Mouse (Mus musculus): Measurements from ENCODE around the gene Fkbp15.

DNA sequence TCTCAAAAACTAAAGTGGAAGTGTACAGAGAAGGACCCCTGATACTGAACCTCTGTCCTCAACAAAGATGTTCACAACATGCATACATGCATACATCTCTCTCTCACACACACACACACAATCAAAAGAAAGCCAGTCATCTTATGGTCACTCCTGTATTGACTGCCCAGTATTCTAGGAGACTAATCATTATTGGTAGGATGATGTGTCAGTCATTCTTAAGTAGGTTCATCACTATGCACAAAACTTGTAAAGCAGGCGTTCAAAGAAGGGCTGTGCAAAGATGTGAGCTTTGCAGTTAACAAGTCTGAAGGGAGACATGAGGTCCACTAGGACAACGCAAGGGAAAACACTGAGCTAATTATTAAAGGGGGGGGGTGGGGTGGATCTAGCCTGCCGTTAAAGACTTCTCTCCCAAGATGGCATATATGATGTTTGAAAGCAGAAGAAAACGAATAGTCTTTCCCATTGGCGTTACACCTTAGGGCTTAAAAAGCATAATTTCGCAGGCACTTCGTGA is 1.0 kb downstream of the Fkbp15 start:
- no peak for TF ChIP-seq CTCF (IDR thresholded peaks at IDR 0.05; ENCODE audit: low read depth, low read length)
- no peak for TF ChIP-seq POLR2A (IDR thresholded peaks at IDR 0.05; ENCODE audit: insufficient read depth, low read length)
